Mouse (Mus musculus) cortical plate, adult 2 months (tissue): ENCODE results near the gene Caskin2.

Experiments used
- CTCF ChIP-seq: fragments of 200-500 bp; IDR thresholded peaks from 2 replicates; pipeline ENCODE4 v1.5.1; 2011; ENCODE audit warnings: mild to moderate bottlenecking, control low read depth, low read length; ENCODE audit not compliant: insufficient read depth; ENCODE audit errors: extremely low read depth
- POLR2A ChIP-seq: fragments of 200-500 bp; IDR thresholded peaks from 2 replicates; pipeline ENCODE4 v1.6.1; 2011; ENCODE audit warnings: mild to moderate bottlenecking, low read length, control low read depth; ENCODE audit not compliant: insufficient read depth; ENCODE audit errors: extremely low read depth

GRCm38 (mm10) chr11:115839732-115840131 lies 26.3 kb upstream of the Caskin2 start:
- TF ChIP-seq CTCF (no peak), POLR2A (no peak)
